Mouse (Mus musculus): Measurements from ENCODE around the gene B4galt5.

The B4galt5 gene

DNA sequence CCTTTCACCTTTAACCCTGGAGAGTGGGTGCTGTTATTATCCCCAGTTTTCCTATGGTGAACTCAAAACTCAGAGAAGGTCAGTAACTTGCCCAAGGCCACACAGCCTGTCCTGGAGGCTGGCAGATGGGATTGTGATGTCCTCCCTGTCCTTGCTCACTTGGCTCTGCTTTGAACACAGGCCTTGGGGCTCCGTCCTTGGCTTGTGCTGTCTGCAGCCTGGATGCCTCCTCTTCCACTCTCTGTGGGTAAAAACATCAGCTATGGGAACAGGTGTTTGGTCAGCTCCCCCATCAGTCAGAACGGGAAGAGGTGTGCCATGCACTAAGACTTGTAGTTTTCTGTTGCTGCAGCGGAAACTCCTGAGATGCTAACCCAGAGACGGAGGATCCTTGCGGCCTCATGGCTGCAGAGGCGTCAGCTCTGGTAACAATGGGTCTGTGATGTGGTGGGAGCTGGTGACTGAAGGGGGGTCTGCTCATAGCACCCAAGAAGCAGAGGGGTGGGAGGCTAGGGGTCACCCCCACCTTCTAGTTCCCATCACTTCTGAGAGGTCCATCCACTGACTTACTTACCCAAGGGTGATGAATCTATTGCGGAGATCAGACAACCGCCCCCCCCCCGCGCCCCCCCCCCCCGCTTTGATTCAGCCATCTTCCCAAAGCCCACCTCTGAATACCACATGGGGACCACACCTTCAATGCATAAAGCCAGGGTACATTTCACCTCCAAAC is 98.8 kb downstream of the B4galt5 start:
- no peak for DNase-seq

DNA sequence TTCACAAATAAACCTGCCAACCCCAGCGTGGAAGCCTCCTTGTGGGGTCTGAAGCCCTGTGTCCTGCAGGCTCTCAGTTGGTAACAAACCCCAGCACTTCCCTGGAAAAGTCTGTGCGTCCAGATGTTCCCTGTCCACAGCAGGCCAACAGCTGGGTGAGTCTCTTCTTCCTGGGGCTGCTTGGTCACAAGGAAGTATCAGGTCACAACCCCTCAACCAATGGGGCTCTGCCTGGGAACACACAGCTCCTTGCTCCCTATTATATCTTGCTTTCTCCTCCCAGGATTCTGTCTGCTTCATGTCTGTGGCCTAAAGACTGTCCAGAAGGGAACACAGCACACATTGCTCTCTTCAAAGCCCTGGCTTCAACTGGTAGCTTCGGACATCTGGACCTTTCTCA is 99.4 kb downstream of the B4galt5 start:
- no peak for DNase-seq

All from spleen, adult 18-20 months (tissue).